Mouse (Mus musculus) forebrain, embryonic 14.5 days (tissue): ENCODE measurements around the gene Igfbp2. TPM values are rescaled to one million over a fixed set of nuclear protein-coding genes. Genes with fewer than 3 reads are reported as not detected.

ENCODE experiments used
- ATAC-seq: fragments of 200-750 bp; cut with Nextera tagmentation; 2 replicates; pipeline ENCODE4 v1.8.0; 2017; ENCODE audit warnings: mild to moderate bottlenecking, moderate library complexity
- DNase-seq: peaks from one replicate; pipeline ENCODE4 v3.0.0-alpha.2; 2015; ENCODE audit warnings: low spot score
- H3K27ac ChIP-seq: fragments of 300-500 bp; sonication (generic); 2 replicates; pipeline ENCODE4 v1.5.1; 2014; ENCODE audit warnings: low read depth, mild to moderate bottlenecking, control low read depth, low read length, moderate library complexity
- H3K27me3 ChIP-seq: fragments of 300-500 bp; sonication (generic); replicated peaks from 2 replicates; pipeline ENCODE4 v1.6.1; 2014; ENCODE audit warnings: low read length, control low read depth, mixed read lengths; ENCODE audit not compliant: control insufficient read depth, insufficient read depth
- H3K36me3 ChIP-seq: fragments of 300-500 bp; sonication (generic); 2 replicates; pipeline ENCODE4 v1.6.1; 2014; ENCODE audit warnings: low read length, control low read depth; ENCODE audit not compliant: control insufficient read depth, insufficient read depth
- H3K4me1 ChIP-seq: fragments of 300-500 bp; sonication (generic); 2 replicates; pipeline ENCODE4 v1.6.1; 2014; ENCODE audit warnings: antibody characterized with exemption, low read length, control low read depth; ENCODE audit not compliant: control insufficient read depth, insufficient read depth
- H3K4me2 ChIP-seq: fragments of 300-500 bp; sonication (generic); 2 replicates; pipeline ENCODE4 v1.6.1; 2014; ENCODE audit warnings: mild to moderate bottlenecking, control low read depth, low read length
- H3K4me3 ChIP-seq: fragments of 300-500 bp; sonication (generic); 2 replicates; pipeline ENCODE4 v1.5.1; 2014; ENCODE audit warnings: low read depth, low read length, control low read depth
- H3K9ac ChIP-seq: fragments of 300-500 bp; sonication (generic); 2 replicates; pipeline ENCODE4 v1.6.1; 2014; ENCODE audit warnings: mild to moderate bottlenecking, low read length, control low read depth, moderate library complexity
- H3K9me3 ChIP-seq: fragments of 300-500 bp; sonication (generic); replicated peaks from 2 replicates; pipeline ENCODE4 v1.6.1; 2016; ENCODE audit warnings: low read length, control low read depth, mixed read lengths; ENCODE audit not compliant: control insufficient read depth
- WGBS: fragments of 180-500 bp; shearing (Covaris S2); extraction: QIAGEN DNeasy Blood & Tissue Kit; methylation state at CpG from one replicate; pipeline ENCODE4 v1.1.7; 2014; 5-methylcytosine and 5-hydroxymethylcytosine counted together
- polyA plus RNA-seq: library from polyadenylated mRNA; unstranded; fragments of >200 nt; fragmentation: Nextera tagmentation; extraction: Ambion mirVana; gene quantifications from 2 replicates; pipeline ENCODE4 v1.2.1, GENCODE M21; 2014

Gene Igfbp2
- polyA plus RNA-seq, 1 experiment from 2014 or later, result 384 TPM

GRCm38 (mm10) chr1:72796128-72796527 lies 28.2 kb upstream of the Igfbp2 start:
- H3K9ac ChIP-seq, result no peak overlapping the region
- DNase-seq (no peak), ATAC-seq (no peak)
- H3K4me3 ChIP-seq, result no peak overlapping the region
- no peaks in the 10 kb centered on the region for H3K9me3 ChIP-seq
- H3K27ac ChIP-seq, result no peak overlapping the region
- WGBS, result 81% methylated on average over 2 of the region's 2 CpGs
- H3K27me3 ChIP-seq, result no peaks in the 10 kb centered on the region
- H3K4me1 ChIP-seq, result no peaks in the 10 kb centered on the region
- H3K36me3 ChIP-seq, result no peaks in the 10 kb centered on the region
- no peak overlapping the region for H3K4me2 ChIP-seq

DNA sequence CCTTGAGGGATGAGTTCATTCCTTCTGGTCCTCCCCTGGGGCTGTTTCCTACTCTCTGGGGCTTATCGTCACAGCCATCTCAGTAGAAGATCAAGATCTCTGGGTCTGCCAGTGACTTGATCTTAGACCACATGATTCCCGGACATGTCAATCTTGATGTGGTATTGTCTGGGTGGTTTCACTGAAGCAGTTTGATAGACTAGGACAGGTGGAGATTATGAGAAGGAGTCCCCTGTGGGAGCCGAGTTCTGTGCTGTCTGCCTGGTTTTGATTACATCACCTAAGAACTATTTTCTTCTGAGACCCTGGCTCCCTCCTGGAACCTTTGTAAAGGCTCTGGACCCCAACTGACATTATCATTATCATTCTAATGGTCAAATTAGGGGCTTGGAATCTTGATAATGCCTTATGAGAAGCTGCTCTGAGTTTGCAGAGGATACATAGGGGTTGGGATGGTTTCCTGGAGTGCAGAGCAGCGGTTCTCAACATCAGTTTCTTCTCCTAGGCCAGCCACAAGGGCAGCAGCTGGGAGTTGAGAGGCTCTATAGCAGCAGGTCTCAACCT lies 27.1 kb upstream of the Igfbp2 start:
- Histone ChIP-seq H3K36me3 (no peaks in the 10 kb centered on the region), H3K9ac (no peak overlapping the region), H3K4me2 (no peak overlapping the region), H3K27me3 (no peaks in the 10 kb centered on the region), H3K27ac (no peak overlapping the region), H3K4me3 (no peak overlapping the region), H3K9me3 (no peaks in the 10 kb centered on the region), H3K4me1 (no peaks in the 10 kb centered on the region)
- no peak for DNase-seq
- ATAC-seq, result no peak
- 65% methylated on average over 4 of the region's 4 CpGs for WGBS

GRCm38 (mm10) chr1:72798441-72798840 lies 25.9 kb upstream of the Igfbp2 start:
- DNase-seq (no peak), ATAC-seq (no peak)
- no peak overlapping the region for H3K4me3 ChIP-seq
- H3K9me3 ChIP-seq, result no peaks in the 10 kb centered on the region
- H3K9ac ChIP-seq, result no peak overlapping the region
- WGBS, result 87% methylated on average over 2 of the region's 2 CpGs
- H3K4me2 ChIP-seq, result no peak overlapping the region
- H3K36me3 ChIP-seq, result no peaks in the 10 kb centered on the region
- no peak overlapping the region for H3K27ac ChIP-seq
- no peaks in the 10 kb centered on the region for H3K4me1 ChIP-seq
- H3K27me3 ChIP-seq, result no peaks in the 10 kb centered on the region

DNA sequence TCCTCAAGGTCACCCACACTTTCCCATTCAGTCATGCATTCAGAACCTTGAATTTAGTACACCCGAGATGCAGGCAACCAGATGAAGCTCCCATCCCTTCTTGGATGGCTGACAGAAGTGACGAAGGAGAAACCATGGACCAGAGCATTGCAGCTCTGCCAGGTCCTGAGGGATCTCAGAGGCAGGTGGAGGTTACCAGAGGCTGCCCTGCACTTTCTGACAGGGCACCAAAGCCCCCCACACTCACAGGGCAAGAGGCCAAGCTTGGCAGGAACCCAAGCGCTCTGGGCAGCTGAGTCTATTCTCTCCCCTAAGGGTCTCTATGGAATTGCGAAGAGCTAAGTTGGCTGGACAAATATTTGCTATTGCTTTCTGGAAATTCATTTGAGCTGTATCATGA lies 20.3 kb upstream of the Igfbp2 start:
- no peak overlapping the region for H3K4me3 ChIP-seq
- no peak overlapping the region for H3K27ac ChIP-seq
- H3K9me3 ChIP-seq, result no peaks in the 10 kb centered on the region
- DNase-seq (no peak), ATAC-seq (no peak)
- no peak overlapping the region for H3K4me2 ChIP-seq
- no peaks in the 10 kb centered on the region for H3K36me3 ChIP-seq
- 65% methylated on average over 4 of the region's 4 CpGs for WGBS
- no peak overlapping the region for H3K9ac ChIP-seq
- no peaks in the 10 kb centered on the region for H3K27me3 ChIP-seq
- peaks cover 15% of the 10 kb centered on the region for H3K4me1 ChIP-seq

GRCm38 (mm10) chr1:72805037-72805436 lies 19.3 kb upstream of the Igfbp2 start:
- no peaks in the 10 kb centered on the region for H3K27me3 ChIP-seq
- WGBS, result 23% methylated on average over 8 of the region's 8 CpGs
- H3K27ac ChIP-seq, result no peak overlapping the region
- no peaks in the 10 kb centered on the region for H3K9me3 ChIP-seq
- H3K4me3 ChIP-seq, result no peak overlapping the region
- ATAC-seq, result no peak
- no peak overlapping the region for H3K4me2 ChIP-seq
- no peak for DNase-seq
- no peaks in the 10 kb centered on the region for H3K36me3 ChIP-seq
- H3K4me1 ChIP-seq, result peaks cover 15% of the 10 kb centered on the region
- H3K9ac ChIP-seq, result no peak overlapping the region

GRCm38 (mm10) chr1:72805476-72806043 lies 18.7 kb upstream of the Igfbp2 start:
- Histone ChIP-seq H3K4me1 (peaks cover 15% of the 10 kb centered on the region), H3K27me3 (no peaks in the 10 kb centered on the region), H3K36me3 (no peaks in the 10 kb centered on the region), H3K4me2 (no peak overlapping the region), H3K4me3 (no peak overlapping the region), H3K9ac (no peak overlapping the region), H3K27ac (peak overlapping the region; percentile 46; the same call in 1 of the 2 replicates), H3K9me3 (no peaks in the 10 kb centered on the region)
- WGBS, result 3% methylated on average over 4 of the region's 4 CpGs
- ATAC-seq (peak; percentile 52; the same call in 1 of the 2 replicates), DNase-seq (no peak)

DNA sequence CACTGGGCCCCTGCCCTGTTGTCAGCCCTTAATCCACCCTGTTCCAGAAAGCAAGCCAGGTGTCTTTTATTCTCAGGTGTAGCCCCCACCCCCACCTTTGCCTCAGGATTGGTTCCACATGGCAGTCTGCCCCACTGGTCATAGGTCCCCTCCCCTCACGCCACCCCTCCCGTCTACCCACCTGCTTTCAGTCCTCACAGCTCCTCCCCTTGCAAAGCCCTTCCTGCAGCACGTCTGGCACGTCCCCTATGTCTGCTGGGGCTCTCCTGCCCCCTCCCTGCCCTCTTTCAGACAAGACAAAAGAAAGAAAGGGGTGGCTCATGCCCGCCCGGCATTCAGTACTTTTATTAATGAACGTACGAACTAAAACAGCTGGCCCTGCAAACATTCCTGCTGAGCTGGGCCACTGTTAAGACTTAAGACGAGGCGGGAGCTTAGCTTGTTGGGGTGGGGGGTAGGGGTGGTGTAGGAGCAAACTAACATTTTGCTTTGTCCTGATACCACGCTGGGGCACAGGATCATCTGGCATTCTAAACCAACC lies 18.2 kb upstream of the Igfbp2 start:
- H3K27ac ChIP-seq, result peak overlapping the region; percentile 46; the same call in 1 of the 2 replicates
- WGBS, result 3% methylated on average over 11 of the region's 11 CpGs
- no peaks in the 10 kb centered on the region for H3K27me3 ChIP-seq
- ATAC-seq, result peak; percentile 84
- no peaks in the 10 kb centered on the region for H3K36me3 ChIP-seq
- H3K9ac ChIP-seq, result no peak overlapping the region
- H3K9me3 ChIP-seq, result no peaks in the 10 kb centered on the region
- peaks cover 15% of the 10 kb centered on the region for H3K4me1 ChIP-seq
- DNase-seq, result peak; percentile 69
- no peak overlapping the region for H3K4me2 ChIP-seq
- no peak overlapping the region for H3K4me3 ChIP-seq

- H3K9me3 ChIP-seq, result no peaks in the 10 kb centered on the region
- no peak overlapping the region for H3K4me2 ChIP-seq
- WGBS, result 98% methylated on average over 7 of the region's 7 CpGs
- no peaks in the 10 kb centered on the region for H3K36me3 ChIP-seq
- ATAC-seq (no peak), DNase-seq (no peak)
- no peak overlapping the region for H3K9ac ChIP-seq
- H3K4me3 ChIP-seq, result no peak overlapping the region
- peaks cover 22% of the 10 kb centered on the region for H3K4me1 ChIP-seq
- H3K27ac ChIP-seq, result no peak overlapping the region
- no peaks in the 10 kb centered on the region for H3K27me3 ChIP-seq
Observed at GRCm38 (mm10) chr1:72809304-72809703, 15.0 kb upstream of the Igfbp2 start.

- DNase-seq, result no peak
- Histone ChIP-seq H3K36me3 (no peaks in the 10 kb centered on the region), H3K9ac (no peak overlapping the region), H3K27ac (no peak overlapping the region), H3K4me3 (no peak overlapping the region), H3K4me1 (peaks cover 27% of the 10 kb centered on the region), H3K9me3 (no peaks in the 10 kb centered on the region), H3K4me2 (no peak overlapping the region), H3K27me3 (no peaks in the 10 kb centered on the region)
- ATAC-seq, result no peak
- WGBS, result 86% methylated on average over 7 of the region's 7 CpGs
Observed at GRCm38 (mm10) chr1:72809951-72810675, 14.2 kb upstream of the Igfbp2 start.
